Mouse (Mus musculus): ENCODE measurements around the gene Cdh4.

Cdh4 gene

GRCm38 (mm10) chr2:179862676-179863075 lies 420.4 kb downstream of the Cdh4 start:
- no peak for DNase-seq (ENCODE audit: low read depth, low spot score)

- no peak for DNase-seq (ENCODE audit: low read depth, low spot score)
These were observed 421.0 kb downstream of the Cdh4 start for GRCm38 (mm10) chr2:179863266-179863665.

GRCm38 (mm10) chr2:179865097-179865496 lies 422.9 kb downstream of the Cdh4 start:
- no peak for DNase-seq (ENCODE audit: low read depth, low spot score)

- no peak for DNase-seq (ENCODE audit: low read depth, low spot score)
These were observed 425.4 kb downstream of the Cdh4 start for GRCm38 (mm10) chr2:179867669-179868068.

GRCm38 (mm10) chr2:179869871-179870270 lies 427.6 kb downstream of the Cdh4 start:
- no peak for DNase-seq (ENCODE audit: low read depth, low spot score)

GRCm38 (mm10) chr2:179872724-179873123 lies 430.5 kb downstream of the Cdh4 start:
- peak; percentile 59 for DNase-seq (ENCODE audit: low read depth, low spot score)

GRCm38 (mm10) chr2:179873315-179873714 lies 431.1 kb downstream of the Cdh4 start:
- no peak for DNase-seq (ENCODE audit: low read depth, low spot score)

- DNase-seq (ENCODE audit: low read depth, low spot score) = peak; percentile 77
These were observed 432.9 kb downstream of the Cdh4 start for GRCm38 (mm10) chr2:179875147-179875546.

- DNase-seq (ENCODE audit: low read depth, low spot score) = peak; percentile 40
These were observed 435.5 kb downstream of the Cdh4 start for GRCm38 (mm10) chr2:179877551-179878215.

GRCm38 (mm10) chr2:179884561-179884960 lies 442.3 kb downstream of the Cdh4 start:
- no peak for DNase-seq (ENCODE audit: low read depth, low spot score)

- no peak for DNase-seq (ENCODE audit: low read depth, low spot score)
These were observed 448.8 kb downstream of the Cdh4 start for GRCm38 (mm10) chr2:179891048-179891447.

- DNase-seq (ENCODE audit: low read depth, low spot score) = no peak
These were observed 454.7 kb downstream of the Cdh4 start for GRCm38 (mm10) chr2:179896949-179897348.

GRCm38 (mm10) chr2:179912911-179913310 lies 470.7 kb downstream of the Cdh4 start:
- no peak for DNase-seq (ENCODE audit: low read depth, low spot score)

GRCm38 (mm10) chr2:179913349-179913748 lies 471.1 kb downstream of the Cdh4 start:
- DNase-seq (ENCODE audit: low read depth, low spot score) = no peak

GRCm38 (mm10) chr2:179914246-179914645 lies 472.0 kb downstream of the Cdh4 start:
- no peak for DNase-seq (ENCODE audit: low read depth, low spot score)

- peak; percentile 56 for DNase-seq (ENCODE audit: low read depth, low spot score)
These were observed 474.8 kb downstream of the Cdh4 start for GRCm38 (mm10) chr2:179916877-179917673.

- DNase-seq (ENCODE audit: low read depth, low spot score) = no peak
These were observed 477.8 kb downstream of the Cdh4 start for GRCm38 (mm10) chr2:179920042-179920441.

- DNase-seq (ENCODE audit: low read depth, low spot score) = no peak
These were observed 478.9 kb downstream of the Cdh4 start for GRCm38 (mm10) chr2:179921021-179921653.

- DNase-seq (ENCODE audit: low read depth, low spot score) = no peak
These were observed 481.8 kb downstream of the Cdh4 start for GRCm38 (mm10) chr2:179924038-179924437.

- DNase-seq (ENCODE audit: low read depth, low spot score) = no peak
These were observed 486.9 kb downstream of the Cdh4 start for GRCm38 (mm10) chr2:179929166-179929565.

GRCm38 (mm10) chr2:179931741-179932140 lies 489.5 kb downstream of the Cdh4 start:
- no peak for DNase-seq (ENCODE audit: low read depth, low spot score)

GRCm38 (mm10) chr2:179934165-179934564 lies 491.9 kb downstream of the Cdh4 start:
- no peak for DNase-seq (ENCODE audit: low read depth, low spot score)

GRCm38 (mm10) chr2:179937091-179937490 lies 494.9 kb downstream of the Cdh4 start:
- DNase-seq (ENCODE audit: low read depth, low spot score) = no peak
